Mouse (Mus musculus): ENCODE measurements at regions not wholly inside any gene's neighbourhood (a gene's known extent, or its start where the extent isn't known, plus 50 kb on each side); places are given as distances from the start of the nearest gene placed in this dataset.

GRCm38 (mm10) chr3:52775875-52776274 lies 241.2 kb downstream of the Cog6 start:
- WGBS, result 85% methylated on average over 4 of the region's 4 CpGs
- Histone ChIP-seq H3K27ac (no peak overlapping the region), H3K36me3 (no peaks in the 10 kb centered on the region), H3K9ac (no peak overlapping the region), H3K27me3 (peaks cover 9% of the 10 kb centered on the region; the same call in 1 of the 2 replicates), H3K4me3 (no peak overlapping the region), H3K9me3 (no peaks in the 10 kb centered on the region), H3K4me1 (peaks cover 2% of the 10 kb centered on the region; the same call in 1 of the 2 replicates), H3K4me2 (no peak overlapping the region)
- no peak for ATAC-seq (ENCODE audit: insufficient number of reproducible peaks, insufficient read depth, low FRiP score, low TSS enrichment, low read depth)

- Histone ChIP-seq H3K4me2 (no peak overlapping the region), H3K27me3 (peaks cover 9% of the 10 kb centered on the region; the same call in 1 of the 2 replicates), H3K4me3 (no peak overlapping the region), H3K36me3 (no peaks in the 10 kb centered on the region), H3K27ac (no peak overlapping the region), H3K9me3 (no peaks in the 10 kb centered on the region), H3K9ac (no peak overlapping the region), H3K4me1 (no peaks in the 10 kb centered on the region)
- no peak for ATAC-seq (ENCODE audit: insufficient number of reproducible peaks, insufficient read depth, low FRiP score, low TSS enrichment, low read depth)
- WGBS, result 68% methylated on average over 7 of the region's 7 CpGs
Observed at GRCm38 (mm10) chr3:52775156-52775555, 241.9 kb downstream of the Cog6 start.

DNA sequence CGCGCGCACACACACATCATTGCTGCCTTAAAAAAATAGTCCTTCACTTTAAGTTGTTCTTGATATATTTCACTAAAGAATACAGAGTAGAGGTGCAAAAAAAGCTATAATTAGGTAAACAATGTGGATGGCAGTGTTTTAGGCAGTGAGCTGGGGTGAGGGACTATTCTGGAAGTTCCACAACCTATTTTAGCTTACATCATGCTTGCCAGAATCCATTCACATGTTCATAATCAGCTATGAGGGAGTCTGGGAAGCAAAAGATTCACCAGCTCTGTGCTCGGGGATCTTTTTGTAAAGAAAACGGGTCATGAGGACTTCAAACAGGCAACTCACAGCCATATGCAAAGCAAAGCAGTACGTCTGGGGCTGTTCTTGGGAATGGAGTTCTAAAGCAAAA lies 242.3 kb downstream of the Cog6 start:
- Histone ChIP-seq H3K4me2 (no peak overlapping the region), H3K36me3 (no peaks in the 10 kb centered on the region), H3K27ac (no peak overlapping the region), H3K4me3 (no peak overlapping the region), H3K9me3 (no peaks in the 10 kb centered on the region), H3K27me3 (peaks cover 9% of the 10 kb centered on the region; the same call in 1 of the 2 replicates), H3K4me1 (no peaks in the 10 kb centered on the region), H3K9ac (no peak overlapping the region)
- WGBS, result 77% methylated on average over 6 of the region's 6 CpGs
- ATAC-seq (ENCODE audit: insufficient number of reproducible peaks, insufficient read depth, low FRiP score, low TSS enrichment, low read depth), result no peak

- 68% methylated on average over 10 of the region's 10 CpGs for WGBS
- no peaks in the 10 kb centered on the region for H3K36me3 ChIP-seq
Observed at GRCm38 (mm10) chr3:52767276-52767675, 249.8 kb downstream of the Cog6 start.

GRCm38 (mm10) chr3:52766841-52767240 lies 250.2 kb downstream of the Cog6 start:
- peaks cover 12% of the 10 kb centered on the region for H3K4me1 ChIP-seq
- no peak for ATAC-seq (ENCODE audit: insufficient number of reproducible peaks, insufficient read depth, low FRiP score, low TSS enrichment, low read depth)
- no peaks in the 10 kb centered on the region for H3K36me3 ChIP-seq
- H3K9ac ChIP-seq, result no peak overlapping the region
- no peaks in the 10 kb centered on the region for H3K9me3 ChIP-seq
- no peak overlapping the region for H3K27ac ChIP-seq
- no peak overlapping the region for H3K4me2 ChIP-seq
- peaks cover 8% of the 10 kb centered on the region; the same call in 1 of the 2 replicates for H3K27me3 ChIP-seq
- no peak overlapping the region for H3K4me3 ChIP-seq
- WGBS, result 58% methylated on average over 5 of the region's 5 CpGs

More at GRCm38 (mm10) chr3:52767276-52767675, 249.8 kb downstream of the Cog6 start:
- Histone ChIP-seq H3K4me3 (no peak overlapping the region), H3K9ac (no peak overlapping the region), H3K4me2 (no peak overlapping the region), H3K27me3 (peaks cover 8% of the 10 kb centered on the region; the same call in 1 of the 2 replicates), H3K4me1 (peaks cover 12% of the 10 kb centered on the region), H3K9me3 (no peaks in the 10 kb centered on the region), H3K27ac (no peak overlapping the region)
- ATAC-seq (ENCODE audit: insufficient number of reproducible peaks, insufficient read depth, low FRiP score, low TSS enrichment, low read depth), result no peak

DNA sequence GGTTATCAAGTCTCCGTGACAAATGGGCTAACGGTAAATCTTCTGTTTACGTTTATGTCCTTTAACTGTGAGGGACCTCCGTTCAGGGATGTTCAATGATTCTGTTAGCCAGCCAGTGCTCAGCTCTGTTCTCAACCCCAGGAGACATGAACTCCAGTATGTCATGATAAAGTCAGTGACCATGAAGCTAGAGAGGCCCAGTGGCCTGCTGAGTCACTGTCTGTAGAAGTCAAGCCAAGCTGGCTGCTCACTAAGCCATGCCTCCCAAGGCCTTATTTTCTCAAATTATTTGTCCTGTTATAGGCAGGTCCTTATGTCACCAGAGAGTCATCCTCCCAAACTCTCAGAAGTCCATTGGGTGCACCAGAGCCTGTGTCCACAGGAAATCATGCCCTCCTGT lies 252.9 kb downstream of the Cog6 start:
- no peaks in the 10 kb centered on the region for H3K36me3 ChIP-seq
- no peak for ATAC-seq (ENCODE audit: insufficient number of reproducible peaks, insufficient read depth, low FRiP score, low TSS enrichment, low read depth)
- H3K9me3 ChIP-seq, result no peaks in the 10 kb centered on the region
- 72% methylated on average over 4 of the region's 4 CpGs for WGBS
- H3K9ac ChIP-seq, result no peak overlapping the region
- no peak overlapping the region for H3K4me2 ChIP-seq
- H3K4me1 ChIP-seq, result peaks cover 12% of the 10 kb centered on the region
- no peak overlapping the region for H3K27ac ChIP-seq
- H3K4me3 ChIP-seq, result no peak overlapping the region
- H3K27me3 ChIP-seq, result peaks cover 8% of the 10 kb centered on the region; the same call in 1 of the 2 replicates

- H3K4me3 ChIP-seq, result no peak overlapping the region
- no peaks in the 10 kb centered on the region for H3K9me3 ChIP-seq
- no peak overlapping the region for H3K27ac ChIP-seq
- H3K4me1 ChIP-seq, result peaks cover 12% of the 10 kb centered on the region
- no peak overlapping the region for H3K4me2 ChIP-seq
- peaks cover 5% of the 10 kb centered on the region; the same call in 1 of the 2 replicates for H3K27me3 ChIP-seq
- no peak for ATAC-seq (ENCODE audit: insufficient number of reproducible peaks, insufficient read depth, low FRiP score, low TSS enrichment, low read depth)
- no peaks in the 10 kb centered on the region for H3K36me3 ChIP-seq
- H3K9ac ChIP-seq, result no peak overlapping the region
- 77% methylated on average over 5 of the region's 5 CpGs for WGBS
Observed at GRCm38 (mm10) chr3:52763660-52764059, 253.4 kb downstream of the Cog6 start.

DNA sequence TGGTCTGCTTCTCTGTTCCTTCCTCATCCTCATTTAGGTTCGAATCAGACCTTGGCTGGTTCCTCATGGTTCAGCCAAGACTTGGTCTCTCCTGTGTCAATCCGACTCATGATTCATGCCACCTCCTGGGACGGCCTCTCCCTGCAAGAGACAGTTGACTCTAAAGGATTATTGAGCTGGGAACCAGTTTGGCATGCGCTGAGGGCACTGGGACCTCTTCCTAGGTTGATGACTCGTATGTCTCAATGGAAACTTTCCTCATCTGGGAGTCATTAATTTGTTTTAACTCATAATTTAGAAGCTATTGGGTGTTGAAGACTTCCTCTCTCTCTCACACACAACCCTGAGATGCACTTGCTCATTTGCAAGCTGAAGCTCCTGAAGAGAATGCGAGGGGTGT lies 254.5 kb downstream of the Cog6 start:
- Histone ChIP-seq H3K27ac (no peak overlapping the region), H3K4me3 (no peak overlapping the region), H3K4me2 (no peak overlapping the region), H3K9me3 (no peaks in the 10 kb centered on the region), H3K27me3 (0 out of 2 replicates have a peak, but pooled peaks cover 3% of the 10 kb centered on the region), H3K4me1 (peaks cover 12% of the 10 kb centered on the region), H3K9ac (no peak overlapping the region), H3K36me3 (no peaks in the 10 kb centered on the region)
- WGBS, result 82% methylated on average over 6 of the region's 6 CpGs
- ATAC-seq (ENCODE audit: insufficient number of reproducible peaks, insufficient read depth, low FRiP score, low TSS enrichment, low read depth), result no peak

GRCm38 (mm10) chr3:52759846-52760245 lies 257.2 kb downstream of the Cog6 start:
- Histone ChIP-seq H3K9me3 (no peaks in the 10 kb centered on the region), H3K9ac (no peak overlapping the region), H3K4me2 (no peak overlapping the region), H3K4me1 (peaks cover 5% of the 10 kb centered on the region; the same call in 1 of the 2 replicates), H3K27me3 (0 out of 2 replicates have a peak, but pooled peaks cover 3% of the 10 kb centered on the region), H3K36me3 (no peaks in the 10 kb centered on the region), H3K27ac (no peak overlapping the region), H3K4me3 (no peak overlapping the region)
- 88% methylated on average over 11 of the region's 11 CpGs for WGBS
- ATAC-seq (ENCODE audit: insufficient number of reproducible peaks, insufficient read depth, low FRiP score, low TSS enrichment, low read depth), result no peak

GRCm38 (mm10) chr3:52758561-52758960 lies 258.5 kb downstream of the Cog6 start:
- WGBS, result 33% methylated on average over 2 of the region's 2 CpGs
- Histone ChIP-seq H3K9ac (no peak overlapping the region), H3K4me1 (peaks cover 1% of the 10 kb centered on the region; the same call in 1 of the 2 replicates), H3K27me3 (no peaks in the 10 kb centered on the region), H3K27ac (no peak overlapping the region), H3K9me3 (no peaks in the 10 kb centered on the region), H3K36me3 (no peaks in the 10 kb centered on the region), H3K4me3 (no peak overlapping the region), H3K4me2 (no peak overlapping the region)
- ATAC-seq (ENCODE audit: insufficient number of reproducible peaks, insufficient read depth, low FRiP score, low TSS enrichment, low read depth), result no peak

GRCm38 (mm10) chr3:52756816-52757215 lies 260.2 kb downstream of the Cog6 start:
- no peaks in the 10 kb centered on the region for H3K9me3 ChIP-seq
- no peak overlapping the region for H3K4me2 ChIP-seq
- no peaks in the 10 kb centered on the region for H3K4me1 ChIP-seq
- no peaks in the 10 kb centered on the region for H3K36me3 ChIP-seq
- WGBS, result 90% methylated on average over 5 of the region's 5 CpGs
- H3K27me3 ChIP-seq, result no peaks in the 10 kb centered on the region
- no peak overlapping the region for H3K4me3 ChIP-seq
- ATAC-seq (ENCODE audit: insufficient number of reproducible peaks, insufficient read depth, low FRiP score, low TSS enrichment, low read depth), result no peak
- H3K9ac ChIP-seq, result no peak overlapping the region
- no peak overlapping the region for H3K27ac ChIP-seq

- Histone ChIP-seq H3K9ac (no peak overlapping the region), H3K27ac (no peak overlapping the region), H3K36me3 (no peaks in the 10 kb centered on the region), H3K4me3 (no peak overlapping the region), H3K4me2 (no peak overlapping the region), H3K27me3 (no peaks in the 10 kb centered on the region), H3K4me1 (no peaks in the 10 kb centered on the region), H3K9me3 (no peaks in the 10 kb centered on the region)
- 58% methylated on average over 5 of the region's 5 CpGs for WGBS
- no peak for ATAC-seq (ENCODE audit: insufficient number of reproducible peaks, insufficient read depth, low FRiP score, low TSS enrichment, low read depth)
Observed at GRCm38 (mm10) chr3:52756006-52756405, 261.0 kb downstream of the Cog6 start.
